ENCODE assay signal across 36 mouse cellular contexts in genomic region chr5:11983452-11983851, GRCm38 (mm10).
"Had no signal": no experiment of that assay in that cellular context is flagged by ENCODE, and none has a peak within 500 bp of the region (broad histone marks: within the 10 kb centered on the region; RNA-seq: fewer than 3 reads in every experiment).

No protein-coding gene starts in this region.

- H3K9me3 ChIP-seq: heart, embryonic 10.5 days; heart, embryonic 12.5 days; heart, embryonic 13.5 days; heart, embryonic 15.5 days; hindbrain, embryonic 10.5 days; hindbrain, embryonic 12.5 days; hindbrain, embryonic 13.5 days; hindbrain, embryonic 15.5 days; intestine, embryonic 15.5 days; kidney, embryonic 15.5 days had no signal

- H3K4me2 ChIP-seq: heart, embryonic 11.5 days; heart, embryonic 12.5 days; heart, embryonic 13.5 days; heart, embryonic 15.5 days; hindbrain, embryonic 12.5 days; hindbrain, embryonic 13.5 days; hindbrain, embryonic 14.5 days; hindbrain, embryonic 15.5 days; intestine, embryonic 15.5 days; kidney, embryonic 15.5 days had no signal

- H3K9ac ChIP-seq: heart, embryonic 12.5 days; heart, embryonic 13.5 days; heart, embryonic 15.5 days; hindbrain, embryonic 12.5 days; hindbrain, embryonic 13.5 days; hindbrain, embryonic 14.5 days; hindbrain, embryonic 15.5 days; intestine, embryonic 15.5 days; kidney, embryonic 15.5 days had no signal

- ATAC-seq: hindbrain, embryonic 16.5 days; hindbrain, postnatal 0 days; inflammation-experienced regulatory T-cells, adult 6 months; intestine, embryonic 15.5 days; intestine, embryonic 16.5 days; intestine, postnatal 0 days had no signal

- DNase-seq: heart, postnatal 10 days; heart, postnatal 14 days; heart, postnatal 36 days; heart, postnatal 4 days; kidney, adult 11 months; kidney, adult 18-20 months; kidney, adult 2 months; kidney, adult 8-10 months; kidney, adult 9 months; kidney, postnatal 10 days; kidney, postnatal 14 days; kidney, postnatal 25 days; kidney, postnatal 36 days; kidney, postnatal 4 days; layer of hippocampus, adult 9-11 months; layer of hippocampus, postnatal 36 days had no signal

- H3K4me3 ChIP-seq: heart, embryonic 10.5 days; heart, embryonic 12.5 days; heart, embryonic 13.5 days; heart, embryonic 15.5 days; hindbrain, embryonic 10.5 days; hindbrain, embryonic 12.5 days; hindbrain, embryonic 13.5 days; hindbrain, embryonic 15.5 days; intestine, embryonic 15.5 days; kidney, embryonic 15.5 days; layer of hippocampus, adult 2 months; left cerebral cortex, adult 2 months had no signal

- H3K27ac ChIP-seq: heart, embryonic 10.5 days; heart, embryonic 13.5 days; heart, embryonic 15.5 days; hindbrain, embryonic 10.5 days; hindbrain, embryonic 12.5 days; hindbrain, embryonic 13.5 days; hindbrain, embryonic 14.5 days; hindbrain, embryonic 15.5 days; hindbrain, postnatal 0 days; intestine, embryonic 15.5 days; kidney, embryonic 15.5 days; kidney, postnatal 0 days; layer of hippocampus, adult 2 months; left cerebral cortex, adult 2 months had no signal

- H3K27me3 ChIP-seq: heart, embryonic 12.5 days; heart, embryonic 13.5 days; heart, embryonic 15.5 days; hindbrain, embryonic 12.5 days; hindbrain, embryonic 13.5 days; hindbrain, embryonic 15.5 days; intestine, embryonic 15.5 days; kidney, embryonic 15.5 days had no signal

- H3K4me1 ChIP-seq: heart, embryonic 10.5 days; heart, embryonic 12.5 days; heart, embryonic 13.5 days; heart, embryonic 15.5 days; hindbrain, embryonic 10.5 days; hindbrain, embryonic 12.5 days; hindbrain, embryonic 13.5 days; hindbrain, embryonic 15.5 days; intestine, embryonic 15.5 days; kidney, embryonic 15.5 days had no signal

- H3K36me3 ChIP-seq: heart, embryonic 10.5 days; heart, embryonic 12.5 days; heart, embryonic 13.5 days; heart, embryonic 15.5 days; hindbrain, embryonic 10.5 days; hindbrain, embryonic 12.5 days; hindbrain, embryonic 13.5 days; hindbrain, embryonic 15.5 days; intestine, embryonic 15.5 days; kidney, embryonic 15.5 days had no signal
